Mouse (Mus musculus) liver, embryonic 11.5 days (tissue): ENCODE data around the gene Slc9a9. TPM values are rescaled to one million over a fixed set of nuclear protein-coding genes. Genes with fewer than 3 reads are reported as not detected.

Experiments used
- ATAC-seq: fragments of 200-750 bp; cut with Nextera tagmentation; replicated peaks from 2 replicates; pipeline ENCODE4 v1.8.0; 2017; ENCODE audit warnings: moderate number of reproducible peaks, mild to moderate bottlenecking, moderate TSS enrichment, moderate library complexity; ENCODE audit not compliant: low FRiP score
- DNase-seq: peaks from one replicate; pipeline ENCODE4 v3.0.0-alpha.2; 2017; ENCODE audit warnings: low spot score
- H3K27ac ChIP-seq: fragments of 300-500 bp; sonication (generic); 2 replicates; pipeline ENCODE4 v1.5.1; 2014; ENCODE audit warnings: mild to moderate bottlenecking, low read depth, low read length, control low read depth
- H3K27me3 ChIP-seq: fragments of 300-500 bp; sonication (generic); replicated peaks from 2 replicates; pipeline ENCODE4 v1.6.1; 2014; ENCODE audit warnings: low read length, mixed read lengths; ENCODE audit not compliant: control insufficient read depth, insufficient read depth
- H3K36me3 ChIP-seq: fragments of 300-500 bp; sonication (generic); 2 replicates; pipeline ENCODE4 v1.6.1; 2014; ENCODE audit warnings: mild to moderate bottlenecking, low read length, moderate library complexity, mixed read lengths; ENCODE audit not compliant: control insufficient read depth, insufficient read depth
- H3K4me1 ChIP-seq: fragments of 300-500 bp; sonication (generic); replicated peaks from 2 replicates; pipeline ENCODE4 v1.6.1; 2014; ENCODE audit warnings: low read length, mixed read lengths; ENCODE audit not compliant: control insufficient read depth, insufficient read depth
- H3K4me2 ChIP-seq: fragments of 300-500 bp; sonication (generic); 2 replicates; pipeline ENCODE4 v1.6.1; 2014; ENCODE audit warnings: mild to moderate bottlenecking, control low read depth, moderate library complexity
- H3K4me3 ChIP-seq: fragments of 300-500 bp; sonication (generic); 2 replicates; pipeline ENCODE4 v1.5.1; 2014; ENCODE audit warnings: low read depth, low read length, control low read depth
- H3K9ac ChIP-seq: fragments of 300-500 bp; sonication (generic); 2 replicates; pipeline ENCODE4 v1.6.1; 2014; ENCODE audit warnings: low read depth, low read length, control low read depth
- H3K9me3 ChIP-seq: fragments of 300-500 bp; sonication (generic); 2 replicates; pipeline ENCODE4 v1.6.1; 2016; ENCODE audit warnings: low read length, inconsistent platforms, mixed read lengths; ENCODE audit not compliant: control insufficient read depth
- WGBS: fragments of 180-500 bp; shearing (Covaris S2); extraction: QIAGEN DNeasy Blood & Tissue Kit; methylation state at CpG from one replicate; pipeline ENCODE4 v1.1.7; 2014; 5-methylcytosine and 5-hydroxymethylcytosine counted together
- polyA plus RNA-seq: library from polyadenylated mRNA; unstranded; fragments of >200 nt; fragmentation: Nextera tagmentation; extraction: Ambion mirVana; gene quantifications from 2 replicates; pipeline ENCODE4 v1.2.1, GENCODE M21; 2014

Gene Slc9a9
- polyA plus RNA-seq, 1 experiment from 2014 or later, result 1.9 TPM

GRCm38 (mm10) chr9:95208681-95209080, 539.0 kb downstream of the Slc9a9 start:
- Histone ChIP-seq H3K4me1 (no peaks in the 10 kb centered on the region), H3K9me3 (no peaks in the 10 kb centered on the region), H3K4me2 (no peak overlapping the region), H3K27me3 (no peaks in the 10 kb centered on the region), H3K4me3 (no peak overlapping the region), H3K9ac (no peak overlapping the region), H3K27ac (no peak overlapping the region), H3K36me3 (no peaks in the 10 kb centered on the region)
- WGBS, result 86% methylated on average over 4 of the region's 4 CpGs
- no peak for DNase-seq
- no peak for ATAC-seq

GRCm38 (mm10) chr9:95220009-95220408, 550.3 kb downstream of the Slc9a9 start:
- no peak for DNase-seq
- Histone ChIP-seq H3K9me3 (no peaks in the 10 kb centered on the region), H3K27ac (no peak overlapping the region), H3K4me2 (no peak overlapping the region), H3K27me3 (no peaks in the 10 kb centered on the region), H3K4me1 (no peaks in the 10 kb centered on the region), H3K36me3 (no peaks in the 10 kb centered on the region), H3K4me3 (no peak overlapping the region), H3K9ac (no peak overlapping the region)
- WGBS, result 56% methylated on average over 3 of the region's 3 CpGs
- no peak for ATAC-seq

GRCm38 (mm10) chr9:95221310-95221709, 551.6 kb downstream of the Slc9a9 start:
- Histone ChIP-seq H3K9me3 (no peaks in the 10 kb centered on the region), H3K36me3 (no peaks in the 10 kb centered on the region), H3K4me3 (no peak overlapping the region), H3K9ac (no peak overlapping the region), H3K4me2 (no peak overlapping the region), H3K27me3 (no peaks in the 10 kb centered on the region), H3K4me1 (no peaks in the 10 kb centered on the region), H3K27ac (no peak overlapping the region)
- 74% methylated on average over 5 of the region's 5 CpGs for WGBS
- no peak for DNase-seq
- no peak for ATAC-seq

- ATAC-seq (no peak), DNase-seq (no peak)
- H3K4me1 ChIP-seq, result 0 out of 2 replicates have a peak, but pooled peaks cover 4% of the 10 kb centered on the region
- no peak overlapping the region for H3K4me2 ChIP-seq
- no peak overlapping the region for H3K4me3 ChIP-seq
- H3K27ac ChIP-seq, result no peak overlapping the region
- no peak overlapping the region for H3K9ac ChIP-seq
- H3K9me3 ChIP-seq, result no peaks in the 10 kb centered on the region
- 68% methylated on average over 4 of the region's 4 CpGs for WGBS
- H3K36me3 ChIP-seq, result no peaks in the 10 kb centered on the region
- no peaks in the 10 kb centered on the region for H3K27me3 ChIP-seq
These were observed 557.3 kb downstream of the Slc9a9 start for GRCm38 (mm10) chr9:95226986-95227385.

- Histone ChIP-seq H3K4me1 (0 out of 2 replicates have a peak, but pooled peaks cover 4% of the 10 kb centered on the region), H3K27ac (no peak overlapping the region), H3K4me3 (no peak overlapping the region), H3K9me3 (no peaks in the 10 kb centered on the region), H3K27me3 (no peaks in the 10 kb centered on the region), H3K36me3 (no peaks in the 10 kb centered on the region), H3K9ac (no peak overlapping the region), H3K4me2 (no peak overlapping the region)
- 86% methylated on average over 1 of the region's 1 CpGs for WGBS
- no peak for ATAC-seq
- no peak for DNase-seq
These were observed 558.4 kb downstream of the Slc9a9 start for GRCm38 (mm10) chr9:95228123-95228522.

GRCm38 (mm10) chr9:95229147-95229546, 559.4 kb downstream of the Slc9a9 start:
- 61% methylated on average over 2 of the region's 2 CpGs for WGBS

GRCm38 (mm10) chr9:95239900-95240299, 570.2 kb downstream of the Slc9a9 start:
- Histone ChIP-seq H3K9me3 (no peaks in the 10 kb centered on the region), H3K27ac (no peak overlapping the region), H3K9ac (no peak overlapping the region), H3K27me3 (no peaks in the 10 kb centered on the region), H3K4me1 (no peaks in the 10 kb centered on the region), H3K4me2 (no peak overlapping the region), H3K36me3 (no peaks in the 10 kb centered on the region), H3K4me3 (no peak overlapping the region)
- ATAC-seq (no peak), DNase-seq (no peak)

More at GRCm38 (mm10) chr9:95229147-95229546, 559.4 kb downstream of the Slc9a9 start:
- no peak overlapping the region for H3K9ac ChIP-seq
- DNase-seq (no peak), ATAC-seq (0 out of 2 replicates have a peak, but pooled peaks have one; percentile 26)
- H3K4me1 ChIP-seq, result 0 out of 2 replicates have a peak, but pooled peaks cover 4% of the 10 kb centered on the region
- H3K9me3 ChIP-seq, result no peaks in the 10 kb centered on the region
- H3K27ac ChIP-seq, result no peak overlapping the region
- H3K27me3 ChIP-seq, result no peaks in the 10 kb centered on the region
- H3K4me3 ChIP-seq, result no peak overlapping the region
- no peak overlapping the region for H3K4me2 ChIP-seq
- H3K36me3 ChIP-seq, result no peaks in the 10 kb centered on the region

GRCm38 (mm10) chr9:95242628-95243195, 573.0 kb downstream of the Slc9a9 start:
- DNase-seq (no peak), ATAC-seq (no peak)
- Histone ChIP-seq H3K27ac (no peak overlapping the region), H3K4me3 (no peak overlapping the region), H3K27me3 (no peaks in the 10 kb centered on the region), H3K9me3 (no peaks in the 10 kb centered on the region), H3K4me2 (no peak overlapping the region), H3K36me3 (no peaks in the 10 kb centered on the region), H3K9ac (no peak overlapping the region), H3K4me1 (no peaks in the 10 kb centered on the region)
- 86% methylated on average over 2 of the region's 2 CpGs for WGBS

- ATAC-seq, result no peak
- H3K9me3 ChIP-seq, result no peaks in the 10 kb centered on the region
- H3K27ac ChIP-seq, result no peak overlapping the region
- no peak for DNase-seq
- no peak overlapping the region for H3K4me3 ChIP-seq
- no peak overlapping the region for H3K4me2 ChIP-seq
- H3K36me3 ChIP-seq, result no peaks in the 10 kb centered on the region
- no peak overlapping the region for H3K9ac ChIP-seq
- 67% methylated on average over 4 of the region's 4 CpGs for WGBS
- no peaks in the 10 kb centered on the region for H3K27me3 ChIP-seq
- no peaks in the 10 kb centered on the region for H3K4me1 ChIP-seq
These were observed 584.5 kb downstream of the Slc9a9 start for GRCm38 (mm10) chr9:95254162-95254561.
